Mouse (Mus musculus) ovary, postnatal 10 days (tissue): Measurements from ENCODE around the gene Rassf1.

ENCODE experiments used
- DNase-seq: peaks from one replicate; pipeline ENCODE4 v3.0.0; 2022; ENCODE audit warnings: low spot score

Gene Rassf1

DNA sequence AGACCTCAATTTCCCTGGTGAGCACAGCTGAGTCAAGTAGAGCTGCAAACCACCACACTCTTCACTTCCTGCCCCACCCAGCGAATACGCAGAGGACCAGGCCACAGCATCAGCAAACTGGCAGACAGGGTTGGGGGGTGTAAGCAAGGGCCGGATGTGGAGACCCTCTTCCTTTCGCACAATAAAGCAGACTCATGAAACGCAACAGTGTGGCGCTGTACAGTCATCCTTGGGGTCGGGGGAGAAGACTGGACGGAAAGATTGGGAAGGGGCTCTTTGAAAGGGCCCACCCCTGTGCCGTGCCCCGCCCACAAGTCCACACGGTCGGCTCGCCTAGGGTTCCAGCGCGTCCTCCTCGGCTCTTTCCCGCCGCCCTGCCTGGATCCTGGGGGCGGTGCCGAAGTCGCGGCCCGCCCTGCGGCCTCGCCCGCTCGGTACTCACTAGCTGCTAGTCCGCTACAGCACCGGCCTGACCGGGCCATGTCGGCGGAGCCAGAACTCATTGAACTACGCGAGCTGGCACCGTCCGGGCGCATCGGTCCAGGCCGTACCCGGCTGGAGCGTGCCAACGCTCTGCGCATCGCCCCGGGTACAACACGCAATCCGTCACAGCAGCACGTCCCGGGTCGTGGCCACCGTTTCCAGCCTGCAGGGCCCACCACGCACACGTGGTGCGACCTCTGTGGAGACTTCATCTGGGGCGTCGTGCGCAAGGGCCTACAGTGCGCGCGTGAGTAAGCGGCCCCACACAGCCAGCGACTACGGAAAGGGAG is at the start of gene Rassf1:
Gene Rassf1 (plus strand): TSS at position 439 of the 773 bp plus-strand sequence.
- no peak for DNase-seq

DNA sequence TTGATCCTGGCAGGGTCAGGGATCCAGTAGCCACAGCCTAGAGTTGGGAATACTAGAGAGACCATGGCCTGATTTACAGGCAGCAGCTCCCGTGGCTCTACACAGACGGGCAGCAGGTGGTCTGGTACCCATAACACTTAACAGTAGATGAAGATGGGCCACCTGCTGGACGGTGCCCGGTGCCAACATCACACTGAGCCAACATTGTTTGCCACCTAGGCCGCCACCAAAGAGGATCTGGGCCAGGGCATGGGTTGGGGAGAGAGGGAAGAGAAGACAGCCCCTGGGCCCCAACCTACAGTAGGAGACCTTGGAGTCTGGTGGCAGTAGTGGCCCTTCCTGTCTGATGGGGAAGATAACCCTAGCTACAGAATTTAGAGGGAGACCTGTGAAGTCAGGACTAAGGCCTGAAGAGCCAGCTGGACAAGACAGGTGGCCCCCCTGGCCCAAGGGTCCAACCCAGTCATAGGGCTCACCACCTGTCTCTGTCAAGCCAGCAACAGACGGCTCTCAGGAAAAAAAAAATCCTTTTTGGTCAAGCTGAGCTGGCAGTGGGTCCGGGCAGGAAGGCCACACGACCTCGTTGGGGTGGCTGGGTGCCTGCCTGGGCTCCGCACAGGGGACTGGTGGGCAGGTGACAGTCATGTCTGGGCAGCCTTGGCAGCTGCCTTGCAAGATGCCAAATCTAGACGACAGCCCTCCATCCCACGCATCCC is 49.1 kb upstream of the Rassf1 start:
- DNase-seq, result no peak

DNA sequence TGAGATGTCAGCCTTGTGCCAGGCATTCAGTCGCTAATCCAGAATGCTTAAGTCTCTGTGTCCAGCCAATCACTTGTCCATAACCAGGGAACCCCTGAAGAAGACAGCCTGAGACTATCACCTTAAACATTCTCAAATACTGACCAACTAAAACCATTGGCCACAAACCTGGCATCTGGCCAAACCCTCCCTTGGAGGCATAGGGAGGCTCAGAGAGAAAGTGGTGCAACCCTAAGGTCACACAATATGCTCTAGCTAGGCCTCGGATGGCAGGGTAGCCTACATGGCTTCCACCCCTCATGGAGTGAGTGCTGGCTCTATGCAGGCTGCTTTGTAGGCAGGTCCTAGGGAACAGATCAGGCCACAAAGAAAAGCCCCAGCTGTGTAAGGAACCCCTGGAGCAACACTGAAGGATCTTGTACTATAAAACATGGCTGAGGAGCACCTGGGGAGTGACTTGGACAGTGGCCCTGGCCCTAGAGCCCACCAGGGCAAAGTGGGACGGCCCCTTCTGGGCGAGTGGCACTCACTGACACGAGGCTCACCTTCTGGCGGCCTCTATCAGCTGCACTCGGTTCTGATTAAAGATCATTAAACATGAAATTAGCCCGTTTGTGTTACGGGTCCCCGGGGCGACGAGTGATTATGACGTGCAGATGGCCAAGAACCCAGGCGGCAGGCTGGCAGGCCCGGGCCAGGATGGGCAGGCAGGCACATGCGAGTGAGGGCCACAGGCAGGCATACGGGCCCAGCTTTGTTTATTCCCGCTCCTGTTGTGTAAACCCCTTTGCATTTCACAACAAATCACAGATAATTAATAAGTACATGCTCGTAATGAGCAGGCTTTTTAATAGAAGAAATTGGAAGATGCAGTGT is 46.5 kb upstream of the Rassf1 start:
- DNase-seq, result no peak

DNA sequence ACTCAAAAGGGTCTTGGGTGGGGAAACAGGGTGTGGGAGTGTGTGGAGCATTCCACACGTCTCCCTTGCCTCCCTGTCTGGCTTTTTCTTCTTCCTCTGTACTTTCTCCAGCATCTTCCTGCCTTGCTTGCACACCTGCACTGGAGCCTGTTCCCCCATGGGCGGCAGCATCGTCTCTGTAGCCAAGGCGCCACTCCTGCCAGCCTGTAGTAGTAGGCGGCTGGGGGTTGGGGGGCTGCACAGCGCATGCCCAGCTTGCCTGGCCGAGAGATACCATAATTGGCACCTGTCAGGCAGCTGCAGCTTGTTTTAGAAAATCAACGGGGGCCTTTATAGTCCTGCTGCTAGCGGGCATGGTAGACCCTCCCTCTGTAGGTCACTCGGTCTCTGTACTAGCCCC is 43.1 kb upstream of the Rassf1 start:
- DNase-seq, result no peak

DNA sequence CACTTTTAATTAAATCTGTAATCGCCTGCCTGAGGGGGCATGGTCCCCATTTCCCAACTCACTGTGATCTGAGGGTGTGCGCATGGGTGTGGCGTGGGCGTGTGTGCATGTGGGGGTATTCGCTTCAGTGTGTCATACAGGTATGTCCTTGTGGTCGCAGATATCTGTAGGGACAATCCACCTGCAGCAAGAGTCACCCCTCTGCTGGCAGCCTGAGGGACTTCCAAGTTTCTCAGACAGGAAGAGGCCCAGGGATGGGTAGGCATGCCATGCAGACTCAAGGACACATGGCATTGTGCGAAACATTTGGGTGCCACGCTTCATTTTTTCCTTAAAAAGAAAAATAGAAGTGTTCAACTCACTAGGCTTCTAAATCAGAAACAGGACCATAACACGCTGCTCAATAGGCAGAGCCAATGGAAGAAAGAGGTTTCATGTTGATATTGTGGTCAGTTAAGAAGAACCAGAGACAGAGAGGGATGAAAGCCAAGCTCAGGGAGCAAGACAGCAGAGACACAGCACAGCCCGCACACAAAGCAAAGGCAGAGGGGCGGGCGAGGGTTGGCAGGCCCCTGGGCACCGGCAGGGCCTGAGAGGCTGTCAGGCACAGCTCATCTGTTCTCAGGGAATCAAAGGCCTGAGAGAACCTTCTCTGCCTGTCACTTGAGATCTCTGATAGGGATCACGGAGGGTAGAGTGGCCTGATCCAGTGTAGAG is 40.8 kb upstream of the Rassf1 start:
- DNase-seq, result no peak

DNA sequence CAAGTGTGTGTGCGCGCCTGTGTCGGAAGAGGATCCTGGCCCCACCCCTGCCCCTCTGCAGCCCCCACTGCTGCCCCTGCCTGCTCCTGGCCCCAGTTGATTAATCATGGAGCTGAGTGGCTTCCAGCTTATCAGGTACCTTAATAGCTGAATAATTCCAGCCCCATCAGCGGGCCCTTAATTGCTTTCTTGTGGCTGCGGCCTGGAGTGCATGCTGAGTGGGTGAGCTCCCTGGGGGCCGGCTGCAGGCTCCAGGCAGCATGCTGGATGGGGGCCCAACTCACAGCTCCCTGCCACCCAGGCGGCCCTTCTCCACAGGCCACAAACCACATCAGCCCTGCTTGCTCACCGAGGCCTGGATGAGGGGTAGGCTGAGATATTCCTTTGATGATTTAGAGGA is 39.9 kb upstream of the Rassf1 start:
- no peak for DNase-seq

DNA sequence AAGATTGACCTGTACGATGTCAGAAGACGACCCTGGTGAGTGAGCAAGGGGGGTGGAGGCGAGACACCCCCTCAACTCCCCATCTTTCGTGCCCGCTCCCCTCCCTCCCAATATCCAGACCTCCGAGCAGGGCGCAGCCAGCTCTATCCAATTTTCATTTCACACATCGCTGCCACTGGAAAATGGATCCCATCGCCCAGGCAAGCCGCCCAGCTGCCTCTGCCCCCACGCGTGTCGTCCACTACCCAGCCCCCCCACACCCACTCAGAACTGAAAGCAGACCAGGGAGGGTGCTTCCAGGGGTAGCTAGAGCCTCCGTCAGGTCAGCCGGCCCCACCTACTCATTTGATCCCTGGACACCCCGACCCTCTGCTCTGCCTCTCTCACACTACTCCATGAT is 39.0 kb upstream of the Rassf1 start:
- no peak for DNase-seq

DNA sequence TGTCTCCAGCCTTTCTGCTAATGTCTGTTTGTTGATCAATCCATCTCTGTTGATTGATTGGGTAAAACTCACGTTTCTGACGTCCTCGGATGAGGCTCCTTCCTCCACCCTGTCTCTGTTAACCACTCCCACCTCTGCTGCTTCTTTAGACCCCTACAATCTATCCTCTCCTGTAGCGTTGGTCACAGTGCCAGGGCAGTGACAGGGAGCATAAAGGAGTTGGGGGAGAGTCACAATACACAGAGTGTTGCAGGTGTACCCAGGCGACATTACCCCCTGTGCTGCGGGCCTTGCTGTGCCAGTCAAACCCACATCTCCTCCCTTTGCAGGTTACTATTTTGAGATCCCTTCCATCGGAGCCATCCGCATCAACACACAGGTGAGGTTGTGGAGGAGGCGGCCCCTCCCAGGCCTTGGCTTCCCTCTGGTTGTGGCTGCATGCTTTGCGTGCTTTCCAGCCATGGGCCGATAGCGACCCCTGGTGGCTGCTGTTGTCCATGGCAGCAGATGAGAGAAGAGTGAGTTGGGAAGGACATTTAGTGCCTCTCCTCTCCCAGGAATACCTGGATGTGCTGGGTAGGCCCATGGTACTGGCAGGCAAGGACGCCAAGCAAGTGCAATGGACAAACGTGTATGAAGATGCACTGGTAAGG is 36.9 kb upstream of the Rassf1 start:
- peak; percentile 73 for DNase-seq

DNA sequence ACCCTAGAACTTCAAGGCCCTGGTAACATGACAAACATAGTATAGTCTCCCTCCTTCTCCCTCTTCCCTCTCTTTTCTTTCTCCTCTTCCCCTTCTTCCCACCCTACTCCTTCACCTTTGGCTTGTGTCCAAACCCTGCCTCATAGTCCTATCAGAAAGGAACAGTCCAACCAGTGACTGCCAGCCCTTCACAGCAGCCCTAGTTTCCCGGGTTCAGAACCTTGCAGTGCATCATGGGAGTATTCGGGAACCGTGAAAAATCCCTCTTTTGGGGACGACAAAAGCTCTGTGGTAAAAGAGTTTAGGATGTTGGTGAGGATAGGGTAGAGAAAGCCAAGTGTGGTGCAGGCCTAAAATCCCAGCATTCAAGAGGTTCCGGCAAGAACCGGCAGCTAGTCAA is 31.0 kb upstream of the Rassf1 start:
- DNase-seq, result no peak

DNA sequence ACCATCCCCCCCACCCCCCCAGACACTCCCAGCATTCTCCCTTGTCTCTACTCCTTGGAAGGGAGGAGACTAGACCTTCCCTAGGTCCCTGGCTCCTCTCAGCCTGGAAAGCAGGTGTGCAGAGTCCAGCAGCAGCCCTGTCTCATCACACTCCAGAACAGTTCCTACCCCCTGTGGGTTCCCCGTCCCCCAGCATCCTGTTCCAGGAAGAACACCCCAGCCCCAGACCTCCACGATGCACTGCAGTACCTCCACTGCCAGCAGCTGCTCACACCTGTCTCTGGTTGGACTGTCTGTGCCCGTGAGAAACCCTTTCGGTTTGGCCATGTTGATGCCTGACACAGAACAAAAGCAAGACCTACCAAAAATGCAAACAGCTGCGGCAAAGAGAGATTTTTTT is 30.2 kb upstream of the Rassf1 start:
- DNase-seq, result no peak

DNA sequence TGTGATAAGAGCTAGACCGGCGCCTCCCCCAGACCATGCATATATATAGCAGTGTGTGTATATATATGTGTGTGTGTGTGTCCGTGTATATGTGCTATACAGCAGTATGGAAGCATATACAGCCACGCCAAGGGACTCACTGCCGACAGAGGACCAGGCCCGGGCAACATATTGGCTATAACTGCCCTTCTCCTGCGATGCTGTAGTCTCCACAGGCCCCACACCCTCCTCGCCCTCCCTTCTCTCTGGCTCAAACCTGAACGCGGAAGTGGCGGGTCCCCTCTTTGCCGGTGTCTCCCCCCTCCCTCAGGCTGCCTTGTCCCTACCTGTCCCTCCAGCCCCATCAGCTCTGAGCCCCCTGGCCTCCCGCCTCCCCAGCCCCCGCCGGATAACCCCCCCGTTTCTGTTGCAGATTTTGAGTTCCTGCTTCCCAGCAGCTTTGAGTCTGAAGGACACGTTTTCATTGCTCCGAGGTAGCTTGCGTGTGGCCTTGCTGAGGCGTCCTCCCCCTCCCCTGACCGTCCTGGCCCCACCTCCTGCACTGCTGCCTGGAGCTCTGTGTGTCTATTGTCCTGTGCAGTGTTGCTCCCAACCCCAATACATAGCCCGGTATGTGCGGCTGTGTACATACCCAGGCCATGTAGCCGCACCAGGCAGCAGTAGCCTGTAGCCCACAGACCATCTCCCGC is 29.5 kb upstream of the Rassf1 start:
- DNase-seq, result no peak

DNA sequence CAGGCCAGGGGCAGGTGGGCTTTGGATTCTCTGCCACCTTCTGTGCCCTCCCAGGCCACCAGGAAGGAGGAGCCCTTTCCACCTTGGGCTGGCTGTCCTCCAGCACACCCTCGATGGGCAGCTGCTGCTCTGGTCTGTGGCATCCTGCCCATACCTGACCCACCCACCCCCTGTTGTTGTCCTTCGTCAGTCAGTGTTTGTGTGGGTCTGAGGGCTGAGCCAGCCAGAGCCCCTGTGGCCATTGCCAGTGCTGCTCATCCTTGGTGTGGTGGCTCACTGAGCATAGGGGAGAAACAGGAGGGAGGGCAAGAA is 29.0 kb upstream of the Rassf1 start:
- no peak for DNase-seq

DNA sequence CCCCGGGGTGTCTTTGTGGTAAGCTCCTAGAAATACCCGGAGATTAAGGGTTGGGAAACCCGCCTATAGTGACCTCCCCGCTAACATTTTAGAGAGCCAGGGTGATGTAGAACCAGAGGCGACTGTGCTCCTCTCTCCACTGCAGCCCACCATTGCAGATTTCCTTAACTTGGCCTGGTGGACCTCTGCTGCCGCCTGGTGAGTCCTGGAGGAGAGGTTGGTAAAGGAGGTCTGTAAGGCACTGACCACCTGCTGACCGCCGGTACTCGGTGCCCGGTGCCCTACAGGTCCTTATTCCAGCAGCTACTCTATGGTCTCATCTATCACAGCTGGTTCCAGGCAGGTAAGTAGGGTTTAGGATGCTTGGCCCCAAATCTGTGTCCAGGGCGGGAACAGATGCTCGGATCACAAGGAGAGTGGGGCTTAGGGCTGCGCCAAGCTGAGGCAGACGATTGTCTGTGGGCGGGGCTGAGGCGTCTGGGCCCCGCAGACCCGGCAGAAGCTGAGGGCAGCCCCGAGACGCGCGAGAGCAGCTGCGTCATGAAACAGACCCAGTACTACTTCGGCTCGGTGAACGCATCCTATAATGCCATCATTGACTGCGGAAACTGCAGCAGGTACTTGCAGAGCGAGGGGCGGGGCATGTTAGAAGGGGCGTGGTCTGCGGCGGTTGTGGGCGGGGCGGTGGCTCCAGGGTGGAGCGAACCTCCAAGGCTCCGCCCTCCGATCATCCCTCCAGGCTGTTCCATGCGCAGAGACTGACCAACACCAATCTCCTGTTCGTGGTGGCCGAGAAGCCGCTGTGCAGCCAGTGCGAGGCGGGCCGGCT is 24.9 kb upstream of the Rassf1 start:
- peak; percentile 56 for DNase-seq

DNA sequence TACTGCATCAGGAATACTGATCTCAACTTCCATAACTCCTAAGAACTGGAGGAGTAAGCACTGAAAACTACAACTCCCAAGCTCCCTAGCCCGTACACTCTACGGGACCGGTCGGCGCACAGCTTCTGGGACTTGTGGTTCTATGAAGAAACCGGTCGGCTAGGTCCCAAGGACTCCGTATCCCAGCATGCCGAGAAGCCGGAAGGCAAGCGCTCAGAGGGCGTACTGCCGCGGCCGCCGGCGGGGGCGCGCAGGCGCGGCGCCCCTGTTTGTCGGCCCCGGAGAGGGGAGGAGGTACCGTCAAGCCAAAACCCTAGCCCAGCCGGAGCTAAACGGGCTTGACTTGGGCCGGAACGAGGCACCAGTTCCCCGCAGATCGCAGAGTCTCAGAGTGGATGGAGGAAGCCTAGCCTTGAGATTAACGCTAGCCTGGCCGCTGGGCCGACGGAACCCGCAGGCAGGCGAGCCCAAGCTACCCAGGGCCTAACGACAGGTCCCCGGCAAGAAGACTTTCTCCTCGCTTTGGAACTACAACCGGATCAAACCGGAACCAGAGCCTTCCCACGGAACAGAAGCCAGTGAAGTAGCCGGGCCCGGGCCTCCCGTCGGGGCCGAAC is 17.5 kb upstream of the Rassf1 start, which contains the start of gene Tmem115:
Gene Tmem115 (plus strand): TSS at position 155 of the 617 bp plus-strand sequence.
- peak; percentile 75 for DNase-seq

DNA sequence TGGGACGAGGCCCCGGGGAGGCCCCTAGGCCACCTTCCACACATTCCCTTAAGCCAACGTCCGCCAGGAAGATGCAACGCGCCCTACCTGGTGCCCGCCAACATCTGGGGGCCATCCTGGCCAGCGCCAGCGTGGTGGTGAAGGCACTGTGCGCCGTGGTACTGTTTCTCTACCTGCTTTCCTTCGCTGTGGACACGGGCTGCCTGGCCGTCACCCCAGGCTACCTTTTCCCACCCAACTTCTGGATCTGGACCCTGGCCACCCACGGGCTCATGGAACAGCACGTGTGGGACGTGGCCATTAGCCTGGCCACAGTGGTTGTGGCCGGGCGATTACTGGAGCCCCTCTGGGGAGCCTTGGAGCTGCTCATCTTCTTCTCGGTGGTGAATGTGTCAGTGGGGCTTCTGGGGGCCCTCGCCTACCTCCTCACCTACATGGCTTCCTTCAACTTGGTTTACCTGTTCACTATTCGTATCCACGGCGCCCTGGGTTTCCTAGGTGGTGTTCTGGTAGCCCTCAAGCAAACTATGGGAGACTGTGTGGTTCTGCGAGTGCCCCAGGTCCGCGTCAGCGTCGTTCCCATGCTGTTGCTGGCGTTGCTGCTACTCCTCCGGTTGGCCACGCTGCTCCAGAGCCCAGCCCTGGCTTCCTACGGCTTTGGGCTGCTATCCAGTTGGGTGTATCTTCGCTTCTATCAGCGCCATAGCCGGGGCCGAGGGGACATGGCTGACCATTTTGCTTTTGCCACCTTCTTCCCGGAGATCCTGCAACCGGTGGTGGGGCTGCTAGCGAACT is 16.8 kb upstream of the Rassf1 start:
- DNase-seq, result no peak

DNA sequence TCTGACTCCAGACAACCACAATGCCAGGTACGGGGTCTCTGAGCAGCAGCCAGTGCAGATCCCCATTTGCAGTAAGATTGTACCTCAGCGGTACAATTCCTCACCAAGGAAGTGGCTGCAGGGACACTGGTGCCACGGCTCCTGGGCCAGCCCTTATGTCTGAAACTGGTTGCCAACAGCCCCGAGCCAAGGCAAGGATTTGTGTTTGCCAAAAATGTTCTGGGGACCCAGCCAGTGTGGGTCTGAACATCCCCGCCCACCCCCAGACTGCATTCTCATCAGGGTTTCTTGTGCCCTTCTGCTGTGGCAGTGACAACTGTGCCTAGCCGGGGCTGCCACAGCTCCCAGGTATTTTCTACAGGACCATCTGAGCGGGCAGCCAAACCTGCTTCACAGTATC is 13.1 kb upstream of the Rassf1 start:
- no peak for DNase-seq

DNA sequence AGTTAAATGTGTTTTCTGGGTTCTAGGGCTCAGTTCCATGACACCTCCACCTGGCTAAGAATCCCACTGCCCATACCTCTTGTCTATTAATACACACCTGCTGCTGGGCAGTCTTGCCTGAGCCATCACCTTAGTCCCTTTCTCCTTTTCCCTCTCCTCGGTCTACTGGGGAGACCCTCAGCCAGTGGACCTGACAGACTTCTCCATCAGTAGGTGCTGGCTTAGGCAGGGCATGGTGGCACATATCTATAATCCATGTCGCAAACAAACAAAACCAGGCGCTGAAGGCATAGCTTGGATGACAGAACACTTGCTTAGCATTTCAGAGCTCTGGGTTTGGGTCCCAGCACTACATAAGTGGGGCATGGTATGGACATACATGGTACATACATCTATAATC is 12.6 kb upstream of the Rassf1 start:
- DNase-seq, result no peak

DNA sequence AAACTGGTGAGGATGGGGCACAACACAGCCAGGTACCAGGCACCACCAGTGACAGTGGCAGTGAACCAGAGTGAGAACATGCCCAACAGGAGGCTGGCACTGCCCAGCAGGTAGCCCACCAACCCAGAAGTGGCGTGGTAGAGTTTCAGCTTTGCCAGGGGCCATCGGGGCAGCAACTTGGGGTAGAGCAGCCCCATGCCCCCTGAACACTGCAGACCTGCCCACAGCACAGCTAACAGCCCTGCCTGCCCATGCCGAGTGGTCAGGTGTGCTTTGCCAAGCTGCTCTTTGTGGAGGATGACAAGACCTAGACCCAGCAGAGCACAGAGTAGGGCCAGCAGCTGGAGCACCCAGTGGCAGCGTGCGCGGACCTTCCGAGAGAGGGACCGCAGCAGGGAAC is 11.4 kb upstream of the Rassf1 start:
- DNase-seq, result no peak

DNA sequence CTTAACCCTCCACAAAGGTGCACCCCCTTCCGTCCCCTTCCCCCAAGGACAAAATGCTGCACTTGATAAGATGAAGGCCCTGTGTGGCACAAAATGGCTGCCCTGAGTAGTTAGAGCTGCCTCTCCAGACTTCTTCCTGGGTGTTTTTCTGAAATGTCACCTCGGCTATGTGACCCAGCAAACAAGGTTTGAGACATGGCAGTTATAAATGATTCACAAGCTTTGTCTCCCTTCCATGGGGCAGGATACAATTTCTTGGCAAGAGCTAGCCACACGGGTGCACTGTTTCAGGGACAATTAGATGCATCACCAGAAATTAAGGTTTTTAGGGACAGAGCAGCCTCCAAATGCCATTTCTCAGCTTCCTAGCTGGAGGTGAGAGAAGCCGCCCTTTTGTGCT is 10.9 kb upstream of the Rassf1 start:
- no peak for DNase-seq
